Mouse (Mus musculus) thymus, adult 2 months (tissue): ENCODE data around the gene Slc11a2.

ENCODE experiments used
- CTCF ChIP-seq: fragments of 200-500 bp; IDR thresholded peaks from 2 replicates; pipeline ENCODE4 v1.5.1; 2012; ENCODE audit warnings: mild to moderate bottlenecking, control low read depth, low read length, moderate library complexity, borderline replicate concordance; ENCODE audit not compliant: control insufficient read depth, poor library complexity, insufficient read depth; ENCODE audit errors: extremely low read depth
- POLR2A ChIP-seq: fragments of 200-500 bp; IDR thresholded peaks from 2 replicates; pipeline ENCODE4 v1.6.1; 2012; ENCODE audit warnings: mild to moderate bottlenecking, low read length, control low read depth, moderate library complexity; ENCODE audit not compliant: control insufficient read depth, poor library complexity, insufficient read depth; ENCODE audit errors: extremely low read depth

GRCm38 (mm10) chr15:100400592-100401250 is 24.2 kb downstream of the Slc11a2 start:
- no peak for TF ChIP-seq POLR2A
- TF ChIP-seq CTCF = no peak
